Mouse (Mus musculus): Measurements from ENCODE around the gene Tcf7.

DNA sequence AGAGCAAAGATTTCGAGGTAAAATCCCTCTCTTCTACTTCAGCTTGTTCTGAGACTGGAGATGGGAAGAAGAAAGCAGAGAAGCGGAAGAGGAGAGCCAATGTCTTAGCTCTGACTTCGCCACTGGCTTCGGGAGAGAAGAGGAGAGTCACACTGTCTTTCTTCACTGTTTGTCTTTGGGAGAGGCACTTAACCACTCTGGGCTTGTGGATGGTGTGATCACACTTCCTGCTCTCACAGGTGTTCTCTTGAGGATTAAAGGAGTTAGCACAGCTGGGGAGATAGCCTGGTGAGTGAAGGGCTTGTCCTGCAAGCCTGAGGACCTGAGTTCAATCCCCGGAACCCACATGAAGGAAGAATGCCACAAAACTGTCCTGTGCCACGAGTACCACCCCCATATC is 10.1 kb upstream of the Tcf7 start:
- TF ChIP-seq CTCF (IDR thresholded peaks at IDR 0.05; ENCODE audit: low read depth): no peak
- TF ChIP-seq EP300 (IDR thresholded peaks at IDR 0.05; ENCODE audit: low read depth): no peak

Measured in liver, embryonic 14.5 days (tissue).